Mouse (Mus musculus): ENCODE results near the gene BC048562. TPM values are rescaled to one million over a fixed set of nuclear protein-coding genes. Genes with fewer than 3 reads are reported as not detected.

The BC048562 gene
- polyA plus RNA-seq, 1 experiment from 2014 or later, result not detected

DNA sequence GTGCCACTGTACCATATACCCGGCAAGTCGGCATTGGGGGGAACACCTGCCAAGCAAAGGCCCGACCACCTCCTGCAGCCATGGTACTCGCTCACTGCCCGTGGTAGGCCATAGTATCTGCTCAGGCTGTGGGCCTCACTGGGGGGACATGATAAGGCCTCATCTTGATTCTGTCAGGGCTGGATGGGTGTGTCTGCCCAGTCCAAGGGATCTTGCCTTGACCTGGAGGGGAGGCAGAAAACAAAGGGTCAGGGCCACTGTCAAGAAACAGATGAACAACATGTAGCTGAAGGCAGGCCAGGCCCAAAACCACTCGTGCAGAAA lies 14.8 kb downstream of the BC048562 start:
- peak overlapping the region; percentile 93 to 96 for H3K27ac ChIP-seq (replicated peaks in 1 of 2; ENCODE audit: control insufficient read depth in 1 of 2, insufficient read depth in 1 of 2, low read depth in 2 of 2, low read length in 2 of 2)
- H3K4me3 ChIP-seq (ENCODE audit: control insufficient read depth in 1 of 2, insufficient read depth in 1 of 2, low read depth in 1 of 2, low read length in 2 of 2), result peak overlapping the region; percentile 65 to 82
- peak overlapping the region; percentile 85 for H3K4me2 ChIP-seq (ENCODE audit: low read length)
- peaks cover 26% of the 10 kb centered on the region for H3K36me3 ChIP-seq (ENCODE audit: control insufficient read depth, insufficient read depth, low read length)
- H3K27me3 ChIP-seq (ENCODE audit: control insufficient read depth, insufficient read depth, low read length), result no peaks in the 10 kb centered on the region
- H3K9ac ChIP-seq (ENCODE audit: low read length), result peak overlapping the region; percentile 83
- WGBS, result 44% methylated on average over 6 of the region's 6 CpGs
- no peak for ATAC-seq (ENCODE audit: insufficient number of reproducible peaks, insufficient read depth, low FRiP score, low read depth)
- H3K4me1 ChIP-seq (ENCODE audit: control insufficient read depth in 2 of 2, insufficient read depth in 2 of 2, low read length in 2 of 2), result peaks cover 24 to 38% of the 10 kb centered on the region in 2 experiments
- no peaks in the 10 kb centered on the region for H3K9me3 ChIP-seq (ENCODE audit: control insufficient read depth, low read length)

DNA sequence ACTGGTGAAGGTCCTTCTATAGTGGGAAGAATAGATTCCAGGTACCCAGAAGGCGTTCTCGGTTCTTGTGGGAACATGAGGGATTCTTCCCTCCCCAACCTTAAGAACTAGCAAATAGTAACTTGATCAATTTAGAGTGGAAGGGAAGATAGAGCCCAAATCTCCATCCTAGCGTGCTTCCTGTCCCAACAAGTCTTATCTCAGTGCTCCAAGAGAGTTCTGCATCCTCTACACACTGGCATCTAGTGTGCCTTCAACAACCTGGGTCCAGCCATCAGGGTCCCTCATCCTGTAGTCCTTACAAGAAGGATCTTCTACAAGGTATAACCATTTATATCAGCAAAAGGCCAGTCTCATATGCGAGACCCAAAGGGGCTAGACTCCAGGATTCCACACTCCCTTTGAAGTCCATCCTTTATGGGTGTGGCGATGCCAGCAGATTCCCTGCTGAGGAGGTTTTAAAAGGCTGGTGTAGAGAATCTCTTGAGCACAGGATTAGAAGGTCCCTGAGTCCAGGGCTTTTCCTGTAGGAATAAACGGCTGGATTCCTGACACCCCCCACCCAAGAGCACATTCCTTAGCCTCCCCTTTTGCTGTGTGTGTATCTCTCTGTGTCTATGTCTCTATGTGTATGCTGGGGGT lies 15.4 kb downstream of the BC048562 start:
- H3K9me3 ChIP-seq (ENCODE audit: control insufficient read depth, low read length), result no peaks in the 10 kb centered on the region
- peaks cover 24 to 38% of the 10 kb centered on the region in 2 experiments for H3K4me1 ChIP-seq (ENCODE audit: control insufficient read depth in 2 of 2, insufficient read depth in 2 of 2, low read length in 2 of 2)
- no peak for ATAC-seq (ENCODE audit: insufficient number of reproducible peaks, insufficient read depth, low FRiP score, low read depth)
- H3K27me3 ChIP-seq (ENCODE audit: control insufficient read depth, insufficient read depth, low read length), result no peaks in the 10 kb centered on the region
- peak overlapping the region; percentile 65 to 82 for H3K4me3 ChIP-seq (ENCODE audit: control insufficient read depth in 1 of 2, insufficient read depth in 1 of 2, low read depth in 1 of 2, low read length in 2 of 2)
- 36% methylated on average over 6 of the region's 6 CpGs for WGBS
- H3K9ac ChIP-seq (ENCODE audit: low read length), result peak overlapping the region; percentile 83
- H3K4me2 ChIP-seq (ENCODE audit: low read length), result peak overlapping the region; percentile 85
- H3K27ac ChIP-seq (replicated peaks in 1 of 2; ENCODE audit: control insufficient read depth in 1 of 2, insufficient read depth in 1 of 2, low read depth in 2 of 2, low read length in 2 of 2), result peak overlapping the region; percentile 93 to 96
- peaks cover 26% of the 10 kb centered on the region for H3K36me3 ChIP-seq (ENCODE audit: control insufficient read depth, insufficient read depth, low read length)

DNA sequence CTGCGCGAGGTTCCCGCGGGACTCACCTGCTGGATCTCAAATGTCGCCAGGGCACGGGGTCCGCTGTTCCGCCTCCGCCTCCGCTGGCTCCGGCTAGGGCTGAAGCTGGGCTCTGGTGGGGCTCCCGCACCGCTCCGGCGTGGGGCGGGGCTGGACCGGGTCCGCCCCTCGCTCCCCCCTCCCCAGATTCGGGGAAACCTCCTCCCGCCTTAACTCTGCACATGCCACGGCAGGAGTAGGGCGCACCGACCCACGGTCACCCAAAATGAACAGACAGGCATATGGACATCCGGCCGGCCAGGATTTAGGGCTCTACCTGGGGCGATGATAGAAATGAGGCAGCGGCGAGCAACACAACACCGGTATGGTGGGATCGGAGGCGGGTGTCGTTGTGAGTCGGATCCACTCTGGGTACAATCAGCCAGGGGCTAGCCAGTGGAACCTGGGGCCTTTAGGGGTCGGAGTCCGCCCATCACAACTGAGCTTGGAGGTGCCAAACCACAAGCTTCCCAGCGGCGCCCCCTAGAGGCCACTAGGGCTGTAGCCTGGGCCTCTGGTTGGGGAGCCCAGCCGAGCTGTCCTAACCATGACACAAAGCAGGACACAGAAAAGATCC lies 16.1 kb downstream of the BC048562 start:
- peak; percentile 76 for ATAC-seq (ENCODE audit: insufficient number of reproducible peaks, insufficient read depth, low FRiP score, low read depth)
- peak overlapping the region; percentile 65 to 82 for H3K4me3 ChIP-seq (ENCODE audit: control insufficient read depth in 1 of 2, insufficient read depth in 1 of 2, low read depth in 1 of 2, low read length in 2 of 2)
- peaks cover 23% of the 10 kb centered on the region for H3K36me3 ChIP-seq (ENCODE audit: control insufficient read depth, insufficient read depth, low read length)
- no peaks in the 10 kb centered on the region for H3K9me3 ChIP-seq (ENCODE audit: control insufficient read depth, low read length)
- H3K4me2 ChIP-seq (ENCODE audit: low read length), result peak overlapping the region; percentile 85
- H3K27ac ChIP-seq (replicated peaks in 1 of 2; ENCODE audit: control insufficient read depth in 1 of 2, insufficient read depth in 1 of 2, low read depth in 2 of 2, low read length in 2 of 2), result peak overlapping the region; percentile 93 to 96
- H3K9ac ChIP-seq (ENCODE audit: low read length), result peak overlapping the region; percentile 83
- H3K4me1 ChIP-seq (ENCODE audit: control insufficient read depth in 2 of 2, insufficient read depth in 2 of 2, low read length in 2 of 2), result peaks cover 24 to 38% of the 10 kb centered on the region in 2 experiments
- under 1% methylated on average over 40 of the region's 40 CpGs for WGBS
- H3K27me3 ChIP-seq (ENCODE audit: control insufficient read depth, insufficient read depth, low read length), result no peaks in the 10 kb centered on the region

DNA sequence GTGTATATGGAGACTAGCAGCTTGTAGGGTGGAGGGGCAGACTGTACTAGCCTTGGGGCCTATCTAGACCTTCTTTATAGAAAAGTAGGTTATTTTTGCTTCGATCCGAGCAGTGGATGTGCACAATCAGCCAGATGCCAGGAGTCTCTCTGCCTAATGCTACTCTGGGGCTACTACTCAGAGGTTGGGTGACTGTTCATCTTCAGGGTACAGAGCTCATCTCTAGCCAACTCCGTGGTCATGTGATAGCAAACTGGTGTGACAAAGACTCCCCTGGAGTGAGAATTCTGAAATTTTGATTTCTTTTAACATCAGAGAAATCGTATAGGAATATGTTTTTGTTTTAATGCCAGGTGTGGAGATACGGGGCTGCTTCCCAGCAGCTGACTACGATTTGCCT lies 16.6 kb downstream of the BC048562 start:
- peak overlapping the region; percentile 65 to 82; a peak in 3 of 4 replicates for H3K4me3 ChIP-seq (ENCODE audit: control insufficient read depth in 1 of 2, insufficient read depth in 1 of 2, low read depth in 1 of 2, low read length in 2 of 2)
- 41% methylated on average over 6 of the region's 6 CpGs for WGBS
- no peak for ATAC-seq (ENCODE audit: insufficient number of reproducible peaks, insufficient read depth, low FRiP score, low read depth)
- peaks cover 18% of the 10 kb centered on the region for H3K36me3 ChIP-seq (ENCODE audit: control insufficient read depth, insufficient read depth, low read length)
- peak overlapping the region; percentile 85 for H3K4me2 ChIP-seq (ENCODE audit: low read length)
- H3K4me1 ChIP-seq (ENCODE audit: control insufficient read depth in 2 of 2, insufficient read depth in 2 of 2, low read length in 2 of 2), result peaks cover 24 to 38% of the 10 kb centered on the region in 2 experiments
- no peaks in the 10 kb centered on the region for H3K27me3 ChIP-seq (ENCODE audit: control insufficient read depth, insufficient read depth, low read length)
- H3K9ac ChIP-seq (ENCODE audit: low read length), result peak overlapping the region; percentile 83
- H3K9me3 ChIP-seq (ENCODE audit: control insufficient read depth, low read length), result no peaks in the 10 kb centered on the region
- H3K27ac ChIP-seq (replicated peaks in 1 of 2; ENCODE audit: control insufficient read depth in 1 of 2, insufficient read depth in 1 of 2, low read depth in 2 of 2, low read length in 2 of 2), result peak overlapping the region; percentile 93 to 96

DNA sequence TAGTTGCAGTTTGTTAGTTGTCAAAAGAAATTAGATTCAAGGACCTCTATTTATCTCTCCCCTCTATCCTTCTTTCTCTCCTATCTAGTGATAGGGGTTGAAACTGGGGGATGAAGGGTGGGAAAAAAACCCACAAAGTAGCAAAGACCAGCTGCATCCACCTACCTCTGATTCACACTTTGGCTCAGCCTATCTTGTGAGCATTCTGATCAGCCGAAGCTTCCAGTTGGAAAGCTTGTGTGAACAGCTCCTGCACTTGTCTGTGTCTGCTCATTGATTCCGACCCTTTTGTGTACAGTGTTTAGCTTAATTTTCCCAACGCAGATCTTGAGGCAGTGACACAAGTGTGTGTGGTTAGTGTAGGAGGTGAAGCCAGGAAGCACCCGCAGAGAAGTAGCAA lies 17.2 kb downstream of the BC048562 start:
- Histone ChIP-seq H3K4me2 (ENCODE audit: low read length) (0 out of 2 replicates have a peak overlapping the region, but pooled peaks have one; percentile 85), H3K4me3 (ENCODE audit: control insufficient read depth in 1 of 2, insufficient read depth in 1 of 2, low read depth in 1 of 2, low read length in 2 of 2) (no peak overlapping the region), H3K27me3 (ENCODE audit: control insufficient read depth, insufficient read depth, low read length) (no peaks in the 10 kb centered on the region), H3K9me3 (ENCODE audit: control insufficient read depth, low read length) (no peaks in the 10 kb centered on the region), H3K27ac (replicated peaks in 1 of 2; ENCODE audit: control insufficient read depth in 1 of 2, insufficient read depth in 1 of 2, low read depth in 2 of 2, low read length in 2 of 2) (no peak overlapping the region; a peak in 1 of 4 replicates), H3K9ac (ENCODE audit: low read length) (peak overlapping the region; percentile 83), H3K36me3 (ENCODE audit: control insufficient read depth, insufficient read depth, low read length) (peaks cover 13% of the 10 kb centered on the region), H3K4me1 (ENCODE audit: control insufficient read depth in 2 of 2, insufficient read depth in 2 of 2, low read length in 2 of 2) (peaks cover 24 to 36% of the 10 kb centered on the region in 2 experiments)
- no peak for ATAC-seq (ENCODE audit: insufficient number of reproducible peaks, insufficient read depth, low FRiP score, low read depth)
- 60% methylated on average over 4 of the region's 4 CpGs for WGBS

DNA sequence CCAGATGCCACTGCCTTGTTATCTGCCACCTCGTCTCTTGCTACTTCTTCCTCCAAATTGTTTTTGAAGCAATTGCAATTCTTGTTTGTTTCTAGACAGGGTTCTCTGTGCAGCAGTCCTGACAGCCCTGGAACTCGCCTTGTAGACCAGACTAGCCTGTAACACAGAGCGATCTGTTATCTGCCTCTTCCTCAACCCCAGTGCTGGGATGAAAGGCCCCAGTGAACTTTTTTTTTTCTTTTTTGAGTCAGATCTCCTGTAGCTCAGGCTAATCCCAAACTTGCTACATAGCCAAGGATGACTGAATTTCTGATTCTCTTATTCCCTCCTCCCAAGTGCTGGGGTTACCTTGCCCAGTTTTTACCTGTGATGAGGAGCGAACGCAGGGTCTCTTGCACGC lies 18.1 kb downstream of the BC048562 start:
- ATAC-seq (ENCODE audit: insufficient number of reproducible peaks, insufficient read depth, low FRiP score, low read depth), result no peak
- WGBS, result 83% methylated on average over 6 of the region's 6 CpGs
- Histone ChIP-seq H3K4me2 (ENCODE audit: low read length) (no peak overlapping the region), H3K9me3 (ENCODE audit: control insufficient read depth, low read length) (no peaks in the 10 kb centered on the region), H3K36me3 (ENCODE audit: control insufficient read depth, insufficient read depth, low read length) (peaks cover 3% of the 10 kb centered on the region; the same call in 1 of the 2 replicates), H3K4me3 (ENCODE audit: control insufficient read depth in 1 of 2, insufficient read depth in 1 of 2, low read depth in 1 of 2, low read length in 2 of 2) (no peak overlapping the region), H3K9ac (ENCODE audit: low read length) (no peak overlapping the region), H3K27me3 (ENCODE audit: control insufficient read depth, insufficient read depth, low read length) (no peaks in the 10 kb centered on the region), H3K4me1 (ENCODE audit: control insufficient read depth in 2 of 2, insufficient read depth in 2 of 2, low read length in 2 of 2) (peaks cover 16 to 26% of the 10 kb centered on the region in 2 experiments), H3K27ac (replicated peaks in 1 of 2; ENCODE audit: control insufficient read depth in 1 of 2, insufficient read depth in 1 of 2, low read depth in 2 of 2, low read length in 2 of 2) (no peak overlapping the region)

DNA sequence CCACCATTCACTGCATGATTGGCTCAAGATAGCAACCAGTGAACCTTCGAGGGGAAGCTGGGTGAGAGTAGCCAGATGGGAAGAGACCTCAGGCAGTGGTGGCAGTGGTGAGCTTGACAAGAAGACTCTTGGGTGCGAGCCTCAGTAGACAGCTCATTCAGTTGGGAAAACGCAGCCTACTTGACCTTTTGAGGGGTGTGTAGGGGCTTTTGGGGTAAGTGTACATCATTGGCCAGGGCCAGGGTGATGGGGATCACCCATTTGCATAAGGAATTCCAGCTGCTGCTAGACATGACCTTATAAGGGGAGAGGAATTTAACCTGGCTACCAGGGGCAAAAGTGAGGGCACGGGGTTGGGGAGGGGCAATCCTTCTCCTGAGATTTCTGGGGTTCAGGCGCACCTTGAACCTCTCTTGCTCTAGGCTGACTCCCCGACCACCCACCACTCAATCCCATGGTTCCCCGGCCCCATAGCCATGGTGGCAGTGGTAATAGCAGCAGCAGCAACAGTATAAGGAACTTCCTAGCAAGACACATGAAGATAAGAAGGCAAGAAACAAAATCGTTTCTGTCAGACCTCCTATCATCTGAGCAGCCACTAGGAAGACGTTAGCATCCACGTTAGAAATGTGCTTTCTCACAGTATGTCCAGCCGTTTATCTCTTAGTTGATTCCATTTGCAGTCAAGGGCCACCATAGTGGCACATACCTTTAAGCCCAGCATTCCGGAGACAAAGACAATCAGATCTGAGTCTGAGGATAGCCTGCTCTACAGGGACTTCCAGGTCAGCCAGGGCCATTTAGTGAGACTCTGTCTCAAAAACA lies 19.7 kb downstream of the BC048562 start:
- Histone ChIP-seq H3K9ac (ENCODE audit: low read length) (no peak overlapping the region), H3K4me2 (ENCODE audit: low read length) (no peak overlapping the region), H3K36me3 (ENCODE audit: control insufficient read depth, insufficient read depth, low read length) (no peaks in the 10 kb centered on the region), H3K27ac (replicated peaks in 1 of 2; ENCODE audit: control insufficient read depth in 1 of 2, insufficient read depth in 1 of 2, low read depth in 2 of 2, low read length in 2 of 2) (no peak overlapping the region), H3K4me3 (ENCODE audit: control insufficient read depth in 1 of 2, insufficient read depth in 1 of 2, low read depth in 1 of 2, low read length in 2 of 2) (no peak overlapping the region), H3K4me1 (ENCODE audit: control insufficient read depth in 2 of 2, insufficient read depth in 2 of 2, low read length in 2 of 2) (peaks cover 4 to 13% of the 10 kb centered on the region in 2 experiments), H3K27me3 (ENCODE audit: control insufficient read depth, insufficient read depth, low read length) (no peaks in the 10 kb centered on the region), H3K9me3 (ENCODE audit: control insufficient read depth, low read length) (no peaks in the 10 kb centered on the region)
- WGBS, result 54% methylated on average over 12 of the region's 12 CpGs
- no peak for ATAC-seq (ENCODE audit: insufficient number of reproducible peaks, insufficient read depth, low FRiP score, low read depth)
